Mouse (Mus musculus): ENCODE data around the gene Fggy.

The Fggy gene

DNA sequence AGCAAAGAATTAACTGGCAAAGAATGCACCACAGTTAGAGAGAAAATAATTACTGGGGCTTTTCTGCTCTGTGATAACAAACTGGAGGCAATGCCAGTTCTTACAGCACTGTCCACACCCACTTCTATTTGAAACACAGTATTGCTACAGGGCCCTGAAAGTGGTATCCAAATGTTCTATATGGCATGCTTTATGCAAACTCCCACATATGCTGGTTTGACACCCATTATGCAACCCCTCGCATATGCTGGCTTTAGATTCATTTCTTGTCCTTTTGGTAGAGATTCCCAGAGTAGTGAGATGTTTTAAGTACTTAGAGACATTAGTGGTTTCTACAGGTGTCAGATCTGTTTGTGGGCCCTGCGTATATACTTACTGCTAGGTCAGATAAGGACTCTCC lies 109.6 kb downstream of the Fggy start:
- DNase-seq, result no peak

DNA sequence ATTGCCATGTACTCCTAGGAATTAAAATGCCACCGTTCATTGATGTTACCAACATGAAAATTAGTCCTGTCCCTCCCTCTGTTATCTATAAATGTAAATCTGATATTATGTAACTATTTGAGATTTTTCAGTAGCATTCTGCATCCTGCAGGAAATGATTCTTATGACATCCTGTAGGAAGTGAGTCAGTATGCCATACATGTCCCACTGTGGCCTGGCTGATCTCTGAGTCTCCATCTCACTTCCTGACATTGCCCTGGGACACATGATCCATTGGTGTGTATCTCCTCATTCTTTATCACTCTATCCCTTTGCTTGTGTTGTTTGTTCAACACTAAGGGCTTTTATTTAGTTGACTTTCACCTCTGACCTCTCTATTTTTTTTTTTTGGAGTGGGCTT lies 110.3 kb downstream of the Fggy start:
- no peak for DNase-seq

DNA sequence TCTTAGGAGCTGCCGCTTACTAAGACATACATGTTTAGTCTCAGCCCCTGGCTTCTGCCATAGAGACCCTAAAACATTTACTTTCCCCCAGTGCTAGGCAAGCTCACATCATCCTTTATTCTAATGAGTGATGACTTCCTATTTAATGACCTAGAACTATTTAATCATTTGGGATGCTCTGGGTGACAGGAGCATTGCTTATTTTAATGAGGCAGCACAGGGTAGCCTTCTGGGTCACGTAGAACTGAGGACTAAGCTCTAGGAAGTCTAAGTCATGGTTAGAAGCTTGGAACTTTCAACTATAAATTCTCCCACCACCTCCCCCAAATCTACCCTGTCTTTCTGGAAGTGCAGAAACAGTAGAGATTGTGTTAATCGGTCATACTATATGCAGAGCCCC lies 111.2 kb downstream of the Fggy start:
- DNase-seq, result no peak

DNA sequence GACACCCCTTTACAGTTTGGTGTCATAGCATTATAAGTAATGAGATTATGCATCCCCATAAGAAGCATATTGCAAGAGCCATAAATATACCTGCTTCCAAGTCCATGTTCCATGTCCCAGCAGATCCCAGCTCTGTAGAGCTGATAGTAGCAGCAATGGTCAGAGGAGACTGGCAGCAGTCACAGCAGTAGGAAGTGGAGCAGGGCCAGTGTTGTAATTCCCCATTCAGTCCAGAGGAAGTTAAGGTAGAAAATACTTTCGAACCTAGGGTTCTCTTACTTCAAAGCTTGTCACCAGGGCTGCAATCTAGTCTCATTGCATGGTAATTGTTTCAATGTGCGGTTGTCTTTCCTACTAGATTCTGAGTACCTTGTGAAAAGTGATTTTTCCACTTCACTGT lies 112.0 kb downstream of the Fggy start:
- no peak for DNase-seq

DNA sequence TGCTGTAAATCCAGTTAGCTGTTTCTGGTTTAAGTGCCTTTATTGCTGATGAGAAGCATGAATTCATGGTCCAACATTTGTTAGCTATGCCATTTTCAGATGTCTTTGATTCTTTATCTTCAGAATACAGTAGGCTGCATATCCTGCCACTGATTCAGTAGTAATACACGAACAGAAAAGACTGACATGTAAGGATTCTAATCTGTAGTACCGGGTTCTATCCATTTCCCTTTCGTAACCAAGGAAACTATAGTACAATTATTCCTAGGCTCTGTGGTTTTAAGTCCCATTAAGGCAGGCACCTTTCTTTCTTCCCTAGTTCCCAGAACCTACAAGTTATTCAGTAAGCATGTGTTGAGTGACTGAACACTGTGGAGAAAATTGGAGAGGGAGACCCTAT lies 113.3 kb downstream of the Fggy start:
- DNase-seq, result no peak

DNA sequence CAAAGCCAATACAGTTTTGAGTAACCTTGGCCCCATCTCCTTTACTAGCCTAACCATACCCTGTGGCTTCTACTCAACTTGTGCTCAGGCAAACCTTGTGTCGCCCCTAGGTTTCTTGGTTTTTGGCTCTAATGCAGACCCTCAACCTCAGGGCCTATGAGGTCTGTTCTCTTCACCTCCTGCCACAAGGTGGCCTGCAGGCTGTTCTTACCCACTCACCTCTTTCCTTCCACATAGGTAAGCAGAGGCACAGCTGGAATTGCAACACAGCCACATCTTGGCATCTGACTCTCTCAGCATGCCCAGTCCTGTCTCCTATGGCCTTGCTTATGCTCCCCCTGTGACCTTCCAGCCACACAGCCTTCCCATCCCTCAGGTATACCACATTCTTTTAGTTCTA lies 114.7 kb downstream of the Fggy start:
- no peak for DNase-seq

DNA sequence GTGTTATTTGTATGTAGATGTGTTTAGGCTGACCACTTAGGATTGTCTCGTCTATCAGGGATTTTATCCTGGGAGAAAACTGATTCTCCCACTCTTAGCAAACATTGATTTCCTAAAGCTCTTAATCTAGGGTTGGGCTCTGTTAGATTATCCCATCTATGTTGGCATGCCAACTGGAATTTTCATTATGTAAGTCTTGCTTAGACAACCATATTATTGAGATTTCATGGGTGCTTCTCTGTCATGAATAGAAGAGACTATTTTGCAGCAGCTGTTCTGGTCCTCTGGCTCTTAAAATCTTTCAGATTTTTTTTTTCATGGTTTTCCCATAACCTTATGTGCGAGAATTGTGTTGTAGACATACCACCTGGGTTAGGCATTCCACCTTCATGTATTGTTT lies 119.1 kb downstream of the Fggy start:
- no peak for DNase-seq

DNA sequence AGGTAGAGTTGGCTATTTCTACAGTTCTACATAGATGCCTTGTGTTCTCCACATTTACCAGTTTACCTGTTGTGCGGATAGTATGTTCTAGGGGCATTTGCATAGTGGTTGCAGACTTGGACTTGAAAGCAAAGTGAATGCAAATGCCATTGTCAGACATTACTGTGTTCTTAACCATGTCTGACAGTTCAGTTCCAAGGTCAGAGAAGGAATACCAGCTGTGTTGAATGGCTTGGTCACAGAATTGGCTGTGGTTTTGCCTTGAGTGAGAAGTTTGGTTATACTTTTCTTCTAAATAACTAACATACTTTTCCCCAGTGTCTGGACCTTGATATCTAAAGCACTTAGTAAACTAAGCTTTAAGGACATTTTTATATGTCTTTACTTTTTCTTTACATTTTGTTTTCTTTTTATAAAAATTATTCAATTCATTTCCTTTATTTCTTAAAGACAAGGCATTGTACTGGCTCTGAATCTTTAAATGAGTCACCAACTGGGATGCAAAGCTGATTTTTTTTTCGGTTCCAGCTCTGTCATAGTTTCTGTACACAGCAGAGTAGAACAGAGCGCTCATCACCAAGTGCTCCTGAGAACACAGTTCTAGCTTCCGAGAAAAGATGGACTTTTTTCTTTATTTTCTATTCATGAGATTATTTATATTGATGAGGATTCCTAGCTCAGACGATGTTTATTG lies 123.6 kb downstream of the Fggy start:
- no peak for DNase-seq

DNA sequence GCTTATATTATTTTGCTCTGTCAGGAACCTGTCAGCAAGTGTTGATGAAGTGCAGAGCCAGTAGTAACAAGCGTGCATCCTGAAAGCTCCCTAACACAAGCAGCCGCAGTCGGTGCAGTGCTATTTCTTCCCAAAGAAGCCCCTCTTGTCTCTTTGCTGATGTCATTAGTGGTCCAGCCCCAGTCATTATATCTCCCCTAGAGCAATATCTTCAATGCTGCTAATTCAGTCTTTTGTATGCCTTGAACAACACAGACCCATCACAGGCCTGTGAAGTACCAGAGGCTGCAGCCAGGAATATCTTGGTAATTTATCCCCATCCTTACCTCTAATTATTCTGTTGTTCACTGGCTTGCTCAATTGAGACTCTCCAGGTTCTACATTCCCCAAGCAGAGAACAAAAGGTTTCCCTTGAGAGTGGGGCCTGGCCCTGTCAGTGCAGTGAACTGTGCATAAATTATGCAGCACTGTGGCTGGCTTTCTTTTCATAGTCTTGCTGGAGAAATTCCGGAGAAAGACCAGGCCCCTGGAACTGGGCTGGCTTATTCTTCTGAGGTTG lies 127.3 kb downstream of the Fggy start:
- DNase-seq, result peak; percentile 92

DNA sequence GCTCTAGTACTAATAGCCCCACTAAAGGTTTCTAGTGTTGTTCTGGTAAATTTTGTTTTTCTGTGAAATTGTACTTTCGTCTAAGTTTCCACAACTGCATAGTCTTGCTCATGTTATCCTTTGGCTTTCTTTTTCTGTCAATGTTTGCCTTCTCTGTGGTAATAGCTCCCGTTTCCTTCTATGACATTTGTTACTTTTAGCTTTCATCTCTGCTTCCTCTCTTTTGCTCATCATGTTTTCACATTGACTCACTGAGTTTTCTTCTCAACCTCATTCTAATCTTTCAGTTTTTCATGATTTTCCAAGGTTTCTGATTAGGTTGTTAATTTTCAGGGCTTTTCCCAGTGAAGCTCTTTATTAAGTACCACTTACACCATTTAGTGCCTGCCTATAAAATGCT lies 129.5 kb downstream of the Fggy start:
- no peak for DNase-seq

DNA sequence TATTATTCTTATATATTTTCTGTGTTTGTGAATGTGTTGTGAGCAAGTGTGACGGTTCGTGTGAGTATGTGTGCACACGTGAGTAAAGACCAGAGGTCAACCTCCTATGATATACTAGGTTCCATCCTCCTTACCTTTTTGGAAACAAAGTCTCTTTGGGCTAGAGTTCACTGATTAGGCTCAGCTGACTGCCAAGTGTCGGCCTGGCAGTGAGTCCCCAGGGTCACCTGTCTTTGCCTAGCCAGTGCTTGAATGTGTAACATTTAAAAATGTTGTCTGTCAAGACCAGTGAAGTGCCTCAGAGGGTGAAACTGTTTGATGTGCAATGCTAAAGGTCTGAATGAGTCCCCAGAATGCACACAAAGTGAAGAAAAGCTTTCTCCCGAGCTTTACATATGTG lies 130.0 kb downstream of the Fggy start:
- no peak for DNase-seq

DNA sequence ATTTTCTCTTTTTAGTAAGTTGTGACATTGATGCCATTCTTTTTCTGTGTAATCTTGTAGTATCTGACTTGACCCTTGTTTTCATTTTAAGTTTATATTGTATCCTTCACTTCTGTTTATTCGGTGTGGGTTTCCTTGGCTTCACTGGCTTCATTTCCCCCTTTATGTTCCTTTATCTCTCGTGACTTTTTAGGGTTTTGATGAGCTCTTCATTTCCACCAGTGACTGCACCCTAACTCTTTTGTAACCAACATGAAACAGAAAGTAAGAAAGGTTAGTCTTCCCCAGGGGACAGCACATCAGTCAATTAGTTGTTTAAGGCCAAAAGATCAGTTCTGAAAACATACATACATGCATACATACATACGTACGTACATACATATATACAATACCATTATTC lies 130.9 kb downstream of the Fggy start:
- no peak for DNase-seq

DNA sequence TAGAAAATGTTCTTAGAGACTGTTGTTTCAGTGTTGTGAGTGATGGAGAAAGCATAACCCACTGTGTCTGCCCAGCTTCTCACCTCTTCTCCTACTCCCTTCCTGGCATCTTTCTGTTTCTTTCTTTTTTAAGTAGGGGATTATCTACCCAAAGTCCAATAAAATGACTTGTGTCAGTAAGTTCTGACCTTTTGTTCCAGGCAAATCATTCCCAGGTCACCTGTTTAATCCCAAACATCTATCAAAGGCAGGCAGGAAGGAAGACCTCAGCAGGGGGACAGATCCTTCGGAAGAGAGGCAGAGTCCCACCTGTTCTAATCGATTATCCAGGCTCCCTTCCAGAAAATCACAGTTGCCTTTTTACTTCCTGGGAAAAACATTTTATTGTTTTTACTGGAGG lies 143.1 kb downstream of the Fggy start:
- no peak for DNase-seq

DNA sequence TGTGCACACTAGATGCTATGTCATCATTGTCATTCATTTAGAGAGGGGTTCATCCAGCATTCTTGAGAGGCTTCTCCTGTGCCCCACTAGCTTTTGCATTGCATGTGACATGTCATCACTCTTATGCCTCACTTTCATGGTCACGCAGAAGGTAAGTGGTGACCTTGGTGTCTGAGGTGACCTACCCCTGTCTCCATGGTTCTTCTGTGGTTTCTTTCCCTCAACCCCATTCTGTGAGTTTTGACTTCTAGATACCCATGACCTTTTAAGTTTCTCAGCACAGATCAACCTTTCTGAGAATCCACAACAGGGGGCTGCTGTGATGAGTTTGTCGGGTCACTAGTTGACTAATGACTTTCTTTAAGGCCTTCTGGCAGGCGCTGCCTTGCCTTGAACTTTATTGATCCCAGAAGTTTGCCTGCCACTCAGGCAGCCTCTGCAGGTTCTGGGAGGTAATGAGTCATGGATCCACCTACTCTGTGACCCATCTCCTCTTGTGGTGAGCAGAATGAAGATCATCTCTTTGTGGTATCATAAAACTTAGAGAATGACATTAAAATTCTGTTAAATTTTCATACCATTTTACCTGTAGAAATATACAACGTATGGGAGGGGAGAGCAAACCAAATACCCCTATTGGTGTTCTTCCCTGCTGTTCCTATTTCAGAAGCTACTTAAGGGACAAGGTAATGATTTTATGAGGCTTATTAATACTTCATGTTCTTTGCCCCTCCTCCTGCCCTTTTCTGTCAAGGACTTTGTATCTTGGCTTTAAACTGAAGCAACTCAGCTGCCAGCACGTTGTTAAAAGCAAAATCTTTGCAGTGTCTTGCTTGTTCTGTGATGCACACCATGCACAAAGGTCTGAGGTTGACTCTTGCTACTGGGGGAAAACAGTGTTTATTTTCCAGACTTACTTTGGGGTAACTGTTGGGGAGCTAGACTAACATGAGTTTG lies 150.9 kb downstream of the Fggy start:
- no peak for DNase-seq

DNA sequence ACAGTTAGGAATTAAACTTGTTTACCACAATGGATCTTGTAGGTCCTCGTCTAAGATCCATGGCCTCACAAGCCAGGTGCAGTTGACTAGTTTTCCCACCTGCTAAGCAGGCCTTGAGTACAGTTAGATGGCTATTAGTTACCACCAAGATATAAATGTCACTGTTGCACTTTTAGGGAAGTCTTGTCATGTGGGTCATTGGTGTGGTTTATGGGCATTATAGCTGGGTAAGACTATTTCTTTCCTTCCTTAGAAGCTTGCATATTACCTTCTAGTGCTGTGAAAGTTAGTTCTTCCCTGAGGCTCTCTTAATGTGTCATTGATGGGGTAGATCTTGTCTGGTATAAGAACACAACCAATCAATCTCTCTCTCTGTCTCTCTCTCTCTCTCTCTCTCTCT lies 152.4 kb downstream of the Fggy start:
- no peak for DNase-seq

DNA sequence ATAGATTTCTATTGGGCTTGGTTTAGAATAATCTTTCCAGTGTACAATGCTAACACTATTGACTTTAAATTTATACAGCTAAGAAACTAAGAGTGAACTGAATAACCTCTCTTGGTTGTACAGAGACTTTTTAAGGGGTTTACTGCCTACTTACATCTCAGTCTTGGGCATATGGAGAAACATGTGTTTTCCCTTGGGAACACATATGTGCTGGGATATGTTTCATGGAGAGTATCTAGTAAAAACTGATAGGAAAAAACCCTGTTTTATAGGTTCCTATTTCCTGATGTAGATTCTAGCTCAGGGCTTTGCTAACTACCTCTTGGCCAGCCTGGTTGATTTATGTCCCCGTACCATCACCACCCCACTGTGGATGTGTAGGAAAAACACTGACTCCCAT lies 155.5 kb downstream of the Fggy start:
- no peak for DNase-seq

DNA sequence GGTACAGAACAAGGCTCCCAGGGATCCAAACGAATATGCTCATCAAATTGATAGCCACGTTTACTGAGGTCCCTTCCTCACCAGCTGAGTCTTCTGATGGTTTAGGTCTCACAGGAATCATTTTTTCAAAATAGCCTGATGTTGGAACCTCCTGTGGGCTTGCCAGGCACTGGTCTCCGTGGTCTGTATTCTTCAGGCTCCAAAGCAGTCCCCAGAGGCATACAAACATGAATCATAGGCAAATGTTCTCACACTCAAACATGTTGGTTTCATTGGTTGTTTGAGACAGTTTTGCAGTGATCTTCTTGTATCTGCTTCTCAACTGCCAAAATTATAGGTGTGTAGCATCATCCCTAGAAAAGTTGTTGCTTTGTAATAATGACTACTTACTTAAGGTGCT lies 156.0 kb downstream of the Fggy start:
- DNase-seq, result no peak

DNA sequence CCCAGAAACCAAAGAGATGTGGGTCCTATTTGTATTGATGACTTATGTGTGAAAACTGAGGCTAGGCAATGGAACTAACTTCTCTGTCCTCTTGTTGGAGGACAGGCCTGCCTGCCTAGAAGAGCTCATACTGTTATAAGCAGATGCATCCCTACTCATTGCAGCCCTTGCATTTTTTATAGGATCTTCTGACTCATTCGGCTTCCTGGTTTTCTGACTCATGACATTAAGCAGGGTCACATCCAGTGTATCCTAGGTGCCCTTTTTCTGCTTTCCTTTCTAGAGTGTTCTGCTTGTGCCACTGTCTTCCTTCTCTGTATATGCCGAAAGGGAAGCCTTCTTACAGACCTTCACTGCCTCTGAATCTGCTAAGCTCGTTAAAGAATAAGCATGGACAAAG lies 158.8 kb downstream of the Fggy start:
- DNase-seq, result no peak

DNA sequence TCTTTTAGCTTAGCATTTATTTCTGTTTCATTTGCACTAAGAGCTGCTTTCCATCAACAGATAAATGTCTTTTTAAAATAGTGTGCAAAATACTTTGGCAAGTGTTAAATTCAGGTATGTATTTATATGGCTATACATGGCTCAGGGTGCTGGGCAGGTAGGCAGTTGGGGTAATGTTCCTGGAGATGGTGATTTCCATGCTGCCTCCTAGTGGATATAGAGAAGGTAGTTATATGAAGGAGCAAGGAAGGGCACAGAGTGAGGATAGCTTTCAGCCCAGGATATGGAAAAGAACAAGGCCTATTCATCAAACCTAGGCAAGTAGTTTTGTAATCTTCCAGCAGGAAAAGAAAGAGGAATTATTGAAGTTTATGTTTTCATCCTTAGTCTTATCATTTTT lies 166.3 kb downstream of the Fggy start:
- DNase-seq, result no peak

DNA sequence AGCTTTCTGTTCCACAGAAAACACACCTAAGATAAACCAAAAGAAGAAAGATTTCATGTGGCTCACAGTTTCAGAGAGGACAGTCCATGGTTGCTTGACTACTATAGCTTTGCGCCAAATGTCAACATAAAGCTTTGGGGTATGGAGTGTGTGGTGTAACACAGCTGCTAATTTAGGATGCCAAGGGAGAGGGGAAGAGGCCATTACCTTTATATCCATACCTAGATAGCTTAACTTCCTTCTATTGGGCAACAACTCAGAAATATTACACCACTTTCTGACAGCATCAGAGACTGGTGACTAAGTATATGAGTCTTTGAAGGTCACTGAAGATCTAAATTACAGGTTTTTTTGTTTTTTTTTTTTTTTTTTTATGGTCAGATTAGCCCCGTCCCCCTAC lies 169.1 kb downstream of the Fggy start:
- DNase-seq, result no peak

DNA sequence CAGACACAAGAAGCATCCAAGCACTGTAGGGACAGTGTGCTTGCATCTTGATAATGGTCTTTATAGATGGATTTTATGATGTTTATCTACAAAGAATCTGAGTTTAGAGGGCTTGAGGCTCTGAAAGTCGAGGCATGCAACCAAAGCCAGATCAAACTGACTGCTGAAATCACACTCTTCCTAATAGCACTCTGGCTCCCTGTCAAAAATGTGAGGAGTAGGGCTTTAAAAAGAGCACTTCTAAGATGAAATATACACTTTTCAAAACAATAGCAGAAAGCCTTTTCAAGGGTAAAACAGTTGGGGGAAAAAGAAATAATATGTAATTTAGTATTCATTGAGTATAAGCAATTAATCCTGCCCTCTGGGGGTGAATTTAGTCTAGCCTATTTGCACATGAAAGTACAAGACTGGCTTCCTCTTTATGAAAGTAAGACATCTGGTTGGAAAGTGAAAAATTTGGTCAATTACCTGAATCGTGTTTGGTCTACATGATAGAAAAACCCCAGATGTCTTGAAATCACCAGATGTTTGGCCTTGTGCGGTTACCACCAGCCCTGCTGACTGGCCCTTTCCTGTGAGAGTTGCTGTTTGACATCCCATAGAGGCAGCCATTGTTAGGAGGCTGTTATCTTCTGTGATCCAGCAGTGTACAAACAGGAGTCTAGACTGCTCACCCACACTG lies 172.0 kb downstream of the Fggy start:
- no peak for DNase-seq

DNA sequence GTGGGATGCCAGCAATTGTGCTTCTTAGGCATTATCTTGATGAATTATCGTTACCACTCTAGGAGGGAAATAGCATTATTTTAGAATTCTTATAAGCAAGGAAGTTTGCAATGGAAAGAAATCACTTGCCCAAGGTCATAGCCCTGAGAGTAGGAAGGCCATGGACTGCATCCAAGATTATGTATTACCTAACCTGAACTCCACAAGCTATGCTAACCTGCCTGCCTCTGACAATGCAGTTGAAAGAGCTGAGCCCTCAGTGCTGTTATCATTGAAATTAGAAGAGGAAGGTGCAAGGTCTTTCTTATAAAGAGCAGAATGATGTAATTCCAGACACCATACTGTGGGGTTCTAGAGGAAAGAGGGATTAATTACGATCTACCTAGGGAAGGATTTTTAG lies 173.8 kb downstream of the Fggy start:
- DNase-seq, result no peak

DNA sequence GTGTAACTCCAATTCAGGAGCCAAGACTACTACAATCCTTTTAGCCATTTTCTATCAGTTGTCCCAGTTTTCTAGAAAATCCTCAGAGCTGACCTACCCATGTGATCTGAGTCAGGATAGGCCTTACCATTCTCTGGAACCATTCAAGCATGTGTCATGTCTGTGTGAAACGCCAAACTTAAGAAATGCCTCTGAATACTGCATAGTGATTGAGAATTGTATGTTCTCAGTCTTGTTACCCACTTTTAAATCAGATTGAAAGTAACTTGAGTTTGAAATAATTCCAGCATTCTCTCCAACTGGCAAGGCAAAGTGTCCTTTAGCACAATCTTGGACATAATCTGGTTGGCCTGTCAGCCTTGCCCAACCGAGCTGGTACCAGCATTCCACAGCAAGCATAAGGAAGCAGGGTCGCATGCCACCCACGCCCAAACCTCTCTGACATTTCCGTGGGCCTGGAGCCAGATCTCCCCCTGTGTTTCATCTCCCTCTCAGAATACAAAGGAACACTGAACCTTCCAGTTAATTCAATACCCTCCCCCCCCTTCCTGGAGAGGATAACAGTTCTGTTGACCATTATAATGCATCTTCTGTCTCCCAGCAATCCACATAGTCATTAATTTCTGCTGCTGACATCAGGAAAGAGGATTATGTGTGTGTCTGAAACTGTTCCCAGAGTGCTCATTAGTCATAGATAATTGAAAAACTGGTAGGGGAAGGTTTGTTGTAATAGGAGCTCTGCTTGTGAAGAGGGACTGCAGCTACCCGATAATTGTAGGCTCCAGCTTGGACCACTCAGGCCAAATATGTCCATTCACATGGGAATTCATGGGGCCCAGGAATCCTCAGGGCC lies 176.3 kb downstream of the Fggy start:
- DNase-seq, result peak; percentile 97

All from retina, postnatal 1 day (tissue).